Mouse (Mus musculus) kidney, adult 2 months (tissue): ENCODE results near the gene Rfpl4b. TPM values are rescaled to one million over a fixed set of nuclear protein-coding genes. Genes with fewer than 3 reads are reported as not detected.

Experiments
- DNase-seq: peaks from one replicate; pipeline ENCODE4 v3.0.0; 2021
- H3K27ac ChIP-seq: fragments of 200-500 bp; 2 replicates; pipeline ENCODE4 v1.5.1; 2012; ENCODE audit warnings: low read depth, low read length, control low read depth, inconsistent platforms; ENCODE audit not compliant: insufficient read depth
- H3K27me3 ChIP-seq: fragments of 200-500 bp; replicated peaks from 2 replicates; pipeline ENCODE4 v1.6.1; 2012; ENCODE audit warnings: mild to moderate bottlenecking, moderate library complexity, low read length, inconsistent platforms; ENCODE audit not compliant: control insufficient read depth, insufficient read depth
- H3K36me3 ChIP-seq: fragments of 200-500 bp; 2 replicates; pipeline ENCODE4 v1.6.1; 2012; ENCODE audit warnings: mild to moderate bottlenecking, moderate library complexity, low read length, inconsistent platforms; ENCODE audit not compliant: control insufficient read depth, insufficient read depth
- H3K4me1 ChIP-seq: fragments of 200-500 bp; 2 replicates; pipeline ENCODE4 v1.6.1; 2011; ENCODE audit warnings: low read length; ENCODE audit not compliant: control insufficient read depth, insufficient read depth
- H3K4me3 ChIP-seq: fragments of 200-500 bp; 2 replicates; pipeline ENCODE4 v1.5.1; 2011; ENCODE audit warnings: mild to moderate bottlenecking, low read depth, low read length, control low read depth; ENCODE audit not compliant: insufficient read depth
- CTCF ChIP-seq: fragments of 200-500 bp; conservative IDR thresholded peaks from 2 replicates; pipeline ENCODE4 v1.5.1; 2011; ENCODE audit warnings: low read depth, mild to moderate bottlenecking, control low read depth, low read length, moderate library complexity, mixed read lengths; ENCODE audit not compliant: insufficient read depth, insufficient read length
- POLR2A ChIP-seq: fragments of 200-500 bp; IDR thresholded peaks from one replicate; pipeline ENCODE4 v1.6.1; 2011; ENCODE audit warnings: low read depth, low read length, control low read depth
- whole genome bisulfite sequencing: fragments of 180-500 bp; shearing (Covaris S2); methylation state at CpG from one replicate; pipeline ENCODE4 v1.1.7; 2018; 5-methylcytosine and 5-hydroxymethylcytosine counted together
- polyA plus RNA-seq: library from polyadenylated mRNA; depleted of rRNA; stranded (reverse); fragments of >200 nt; gene quantifications from 2 replicates; pipeline ENCODE4 v1.2.3, GENCODE M21; 2012; rRNA removed

Rfpl4b gene
- polyA plus RNA-seq, 1 experiment, result not detected

GRCm38 (mm10) chr10:38803304-38803703 lies 18.3 kb downstream of the Rfpl4b start:
- TF ChIP-seq POLR2A (no peak), CTCF (no peak)
- no peak overlapping the region for H3K27ac ChIP-seq
- DNase-seq, result no peak
- no peak overlapping the region for H3K4me3 ChIP-seq
- no peaks in the 10 kb centered on the region for H3K36me3 ChIP-seq
- no peaks in the 10 kb centered on the region for H3K27me3 ChIP-seq
- WGBS, result 87% methylated on average over 7 of the region's 7 CpGs
- no peaks in the 10 kb centered on the region for H3K4me1 ChIP-seq

DNA sequence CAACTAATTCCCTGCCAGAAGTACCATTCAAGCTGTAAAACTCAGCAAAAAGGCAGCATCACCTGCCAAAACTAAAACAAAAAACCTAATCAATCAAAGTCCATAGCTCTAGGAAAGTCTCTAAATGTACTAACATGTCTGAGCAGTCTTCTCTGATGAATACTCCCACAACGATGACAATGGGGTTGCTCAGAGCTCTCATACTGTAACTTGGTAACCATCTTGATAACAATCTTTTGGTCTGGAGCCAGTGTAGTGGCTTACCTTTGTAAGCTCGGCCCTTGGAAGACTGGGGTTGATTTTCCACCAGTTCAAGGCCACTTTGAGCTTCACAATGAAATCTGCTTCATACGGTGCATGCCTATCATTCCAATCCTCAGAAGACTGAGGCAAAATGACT lies 33.0 kb downstream of the Rfpl4b start:
- Histone ChIP-seq H3K27me3 (no peaks in the 10 kb centered on the region), H3K36me3 (no peaks in the 10 kb centered on the region), H3K27ac (no peak overlapping the region), H3K4me1 (no peaks in the 10 kb centered on the region), H3K4me3 (no peak overlapping the region)
- DNase-seq, result no peak
- 47% methylated on average over 3 of the region's 3 CpGs for WGBS
- TF ChIP-seq POLR2A (no peak), CTCF (no peak)

Other genes starting within 250 kb of the Rfpl4b start
- 8.1 and 9.0 TPM in 2 replicates for gene Lama4, start 143.7 kb upstream of the Rfpl4b start, polyA plus RNA-seq